Mouse (Mus musculus): ENCODE measurements around the gene Triobp.

- TF ChIP-seq CTCF (conservative IDR thresholded peaks at IDR 0.05; ENCODE audit: insufficient read depth, insufficient read length, low read depth, low read length) (no peak), POLR2A (IDR thresholded peaks at IDR 0.05; ENCODE audit: low read depth, low read length) (no peak)
Observed at GRCm38 (mm10) chr15:78986536-78987220, 39.2 kb downstream of the Triobp start.

Measured in kidney, adult 2 months (tissue).